Mouse (Mus musculus) natural killer cell, adult 2 months (primary cell): ENCODE measurements around the gene Igsf21.

Experiments
- DNase-seq, 2 experiments: peaks; one replicate each; pipeline ENCODE4 v3.0.0; 2022; ENCODE audit warnings: low spot score in 2 of 2

Igsf21 gene

DNA sequence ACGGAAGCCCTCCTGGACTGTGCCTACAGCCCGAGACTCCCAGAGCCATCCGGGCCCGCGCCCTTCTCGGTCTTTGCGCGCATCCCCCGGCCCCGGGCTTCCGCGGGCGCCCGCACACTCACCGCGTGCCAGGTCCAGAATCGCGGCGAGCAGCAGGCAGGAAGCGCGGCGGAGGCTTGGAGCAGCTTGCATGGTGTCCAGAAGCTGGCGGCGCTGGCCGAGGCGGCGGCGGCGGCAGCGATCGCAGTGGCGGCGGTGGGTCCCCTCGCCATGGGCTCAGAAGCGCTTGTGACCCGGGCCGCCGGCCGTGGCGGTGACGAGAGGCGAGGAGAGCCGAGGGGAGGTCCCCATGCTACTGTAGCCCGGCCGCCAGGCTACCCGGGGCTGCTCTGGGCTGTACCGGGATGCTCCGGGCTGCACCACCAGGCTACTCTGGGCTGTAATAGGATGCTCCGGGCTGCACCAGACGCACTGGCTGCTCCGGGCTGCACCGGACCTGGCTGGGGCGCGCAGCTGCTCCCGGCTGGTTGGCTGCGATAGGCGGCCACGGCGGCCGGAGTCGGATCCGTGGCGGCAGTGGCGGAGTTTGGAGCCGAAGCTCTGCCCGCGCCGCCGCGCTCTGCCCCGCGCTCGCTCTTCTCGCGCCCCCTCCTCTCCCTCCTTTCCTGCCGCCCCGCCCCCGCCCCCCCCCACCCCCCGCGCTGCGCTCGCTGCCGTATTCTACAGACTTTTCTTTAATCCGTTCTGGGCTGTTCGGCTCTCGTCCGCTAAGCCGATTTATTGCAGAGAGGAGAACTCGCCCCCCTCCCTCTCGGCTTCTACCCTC is at the start of gene Igsf21:
Igsf21 (minus strand) TSS at position 605 of the 826 bp plus-strand sequence.
- no peak for DNase-seq

DNA sequence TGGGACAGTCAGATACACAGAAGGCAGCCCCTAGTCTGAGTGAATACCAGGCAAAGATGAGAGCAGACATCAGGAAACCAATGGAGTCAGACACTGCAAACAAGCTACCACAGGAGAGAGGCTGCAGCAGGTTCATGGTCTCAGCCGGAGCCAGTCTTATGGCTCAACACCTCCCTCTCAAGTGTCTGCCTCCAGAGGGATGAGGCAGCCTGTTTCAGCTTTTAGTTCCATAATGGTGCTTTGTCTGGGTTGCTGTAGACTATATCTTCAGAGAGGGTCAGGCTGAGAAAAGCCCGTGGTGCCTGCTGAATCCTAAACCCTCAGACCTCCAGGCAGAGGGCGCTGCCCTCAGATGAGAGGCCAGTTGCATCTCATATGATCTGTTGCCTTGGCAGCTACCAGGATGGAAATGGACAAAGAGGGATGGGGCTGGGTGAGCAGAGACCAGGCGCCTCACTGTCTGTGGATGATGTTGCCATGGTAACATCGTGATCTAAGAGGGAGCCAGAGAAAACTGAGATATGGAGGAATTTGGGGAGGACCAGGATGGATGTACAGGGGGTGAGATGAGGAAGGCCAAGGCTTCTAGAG is 39.2 kb upstream of the Igsf21 start:
- no peak for DNase-seq

DNA sequence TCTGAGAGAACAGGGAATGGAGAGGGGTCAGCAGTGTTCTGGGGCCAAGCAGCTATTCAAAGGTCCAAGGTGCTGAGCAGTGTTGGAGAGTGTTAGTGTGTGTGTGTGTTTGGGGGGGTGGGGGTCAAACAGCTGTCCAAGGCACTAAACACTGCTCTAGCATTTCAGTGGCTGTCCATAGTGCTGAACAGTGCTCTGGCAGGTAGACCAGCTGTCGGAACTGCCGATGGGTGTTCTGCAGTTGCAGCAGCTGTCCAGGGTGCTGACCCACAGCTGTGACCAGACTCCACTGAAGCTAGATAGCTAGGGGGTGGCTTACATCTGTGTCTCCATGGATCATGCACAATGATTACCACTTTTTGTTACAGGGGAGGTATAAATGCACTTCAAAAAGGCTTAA is 36.8 kb upstream of the Igsf21 start:
- no peak for DNase-seq

DNA sequence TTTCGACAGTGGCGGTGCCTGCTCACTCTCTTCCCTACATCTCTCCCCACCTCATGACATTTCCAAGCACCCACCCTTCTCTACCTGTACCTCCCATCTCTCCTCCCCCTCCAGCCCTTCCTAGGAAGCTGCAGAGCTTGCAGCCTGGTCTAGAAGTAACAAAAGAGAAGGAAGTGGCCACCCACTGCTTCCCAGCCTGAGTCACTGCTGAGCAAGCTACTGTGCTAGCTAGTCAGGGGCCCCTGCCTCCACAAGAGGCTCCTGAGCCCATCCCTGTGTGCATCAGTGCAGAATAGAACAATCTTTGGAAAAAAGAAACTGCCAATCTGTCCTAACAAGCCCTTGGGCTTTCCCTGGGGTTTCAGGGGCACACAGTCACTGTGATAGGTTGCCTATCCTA is 31.7 kb upstream of the Igsf21 start:
- DNase-seq: no peak

DNA sequence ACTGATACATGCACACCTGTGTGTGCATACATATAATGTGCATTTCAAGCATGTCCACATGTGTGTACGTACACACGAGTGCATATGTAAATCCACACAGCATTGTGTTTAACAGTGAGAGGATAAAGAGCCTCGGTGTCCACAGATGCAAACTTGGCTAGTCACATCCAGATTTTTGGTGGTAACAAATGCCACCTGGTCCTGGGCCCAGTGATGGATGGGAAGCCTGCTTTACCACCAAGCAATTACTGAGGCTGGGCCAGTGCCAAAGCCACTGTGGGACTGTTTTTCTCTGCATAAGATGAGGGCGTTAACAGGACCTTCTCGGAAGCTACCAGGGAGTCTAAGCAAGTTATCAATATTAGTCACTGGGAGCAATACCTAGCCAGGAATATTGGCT is 25.3 kb upstream of the Igsf21 start:
- no peak for DNase-seq

DNA sequence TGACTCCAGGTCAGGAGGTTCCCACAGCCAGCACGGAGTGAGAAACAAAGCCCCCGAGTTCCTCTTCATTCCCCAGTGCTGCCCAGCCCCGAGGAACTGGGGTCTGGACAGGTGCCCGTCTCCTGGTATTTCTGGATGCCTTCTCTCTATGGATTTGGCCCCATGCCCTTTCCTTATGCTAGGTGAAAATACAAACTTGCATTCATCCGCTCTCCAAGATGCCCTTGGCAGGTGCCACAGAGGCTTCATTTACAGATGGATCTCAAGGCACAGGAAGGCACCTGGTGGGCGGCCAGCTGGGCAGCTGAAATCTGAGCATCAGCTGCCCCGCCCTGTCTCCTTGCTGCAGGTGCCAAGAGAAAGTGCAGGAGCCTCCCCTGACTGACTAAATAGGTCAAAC is 23.9 kb upstream of the Igsf21 start:
- DNase-seq: no peak

DNA sequence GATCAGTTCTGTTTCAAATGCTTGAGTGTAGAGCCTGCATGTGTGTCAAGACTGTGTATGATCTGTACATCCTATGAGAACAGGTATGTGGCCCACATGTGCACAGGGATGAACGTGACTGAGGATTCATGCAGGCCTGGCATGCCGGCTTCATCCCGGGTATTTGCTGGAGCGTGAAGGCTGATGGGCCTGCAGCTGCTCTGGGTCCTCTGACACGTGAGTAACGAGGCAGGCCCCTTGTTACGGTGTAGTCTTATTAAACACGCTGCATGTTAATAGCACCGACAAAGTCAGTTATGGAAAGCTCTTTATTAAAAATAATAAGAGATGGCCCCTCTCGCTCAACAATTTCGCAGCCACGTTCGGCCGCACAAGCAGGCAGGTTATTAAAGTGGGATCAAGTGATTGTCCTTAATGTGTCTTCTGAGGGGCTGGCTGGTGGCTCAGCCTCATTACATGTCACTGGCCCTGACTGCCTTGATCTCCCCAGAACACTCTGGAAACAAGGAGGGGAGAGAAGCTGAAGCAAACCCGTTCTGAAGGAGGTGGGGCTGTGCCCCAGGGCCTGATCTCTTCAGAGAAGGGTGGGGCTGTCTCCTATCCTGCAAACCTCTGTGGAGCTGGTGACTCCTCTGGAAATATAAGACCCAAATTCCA is 22.7 kb upstream of the Igsf21 start:
- DNase-seq: no peak

DNA sequence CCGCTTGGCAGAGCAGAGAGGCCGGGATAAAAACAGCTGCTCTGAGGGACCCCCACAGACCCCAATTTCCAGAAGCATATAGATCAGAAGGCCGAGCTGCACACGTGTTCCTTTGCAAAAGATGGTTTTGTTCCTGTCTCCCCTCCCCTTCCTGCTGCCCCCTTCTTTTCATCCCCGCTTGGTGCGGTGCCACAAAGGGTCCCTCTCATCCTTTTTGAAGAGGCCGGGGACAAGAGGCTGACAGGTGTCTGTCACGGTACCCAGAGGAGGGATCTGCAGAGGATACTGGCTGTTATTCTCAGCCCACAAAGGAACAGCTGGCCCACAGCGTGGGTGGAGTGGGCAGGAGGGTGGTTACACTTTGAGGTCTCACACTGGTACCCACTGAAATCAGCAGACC is 21.3 kb upstream of the Igsf21 start:
- DNase-seq: no peak

DNA sequence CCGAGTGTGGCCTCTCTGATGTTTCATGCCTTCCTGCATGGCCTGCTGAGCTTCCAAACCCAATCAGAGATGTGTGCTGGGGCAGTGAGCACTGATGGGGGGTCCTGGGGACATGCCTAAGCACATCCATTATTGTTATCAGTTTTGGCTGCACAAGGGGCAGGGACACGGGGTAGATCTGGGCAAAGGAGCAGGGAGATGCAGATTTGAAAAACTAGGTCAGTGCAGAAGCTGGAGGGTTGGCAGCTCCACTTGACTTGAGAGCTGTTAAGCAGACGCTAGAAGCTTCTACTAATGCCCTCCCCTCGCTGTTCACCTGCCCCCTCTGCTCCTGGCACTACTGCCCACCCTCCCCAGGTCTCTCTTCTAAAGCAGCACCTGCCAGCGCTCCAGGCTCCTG is 20.5 kb upstream of the Igsf21 start:
- no peak for DNase-seq

DNA sequence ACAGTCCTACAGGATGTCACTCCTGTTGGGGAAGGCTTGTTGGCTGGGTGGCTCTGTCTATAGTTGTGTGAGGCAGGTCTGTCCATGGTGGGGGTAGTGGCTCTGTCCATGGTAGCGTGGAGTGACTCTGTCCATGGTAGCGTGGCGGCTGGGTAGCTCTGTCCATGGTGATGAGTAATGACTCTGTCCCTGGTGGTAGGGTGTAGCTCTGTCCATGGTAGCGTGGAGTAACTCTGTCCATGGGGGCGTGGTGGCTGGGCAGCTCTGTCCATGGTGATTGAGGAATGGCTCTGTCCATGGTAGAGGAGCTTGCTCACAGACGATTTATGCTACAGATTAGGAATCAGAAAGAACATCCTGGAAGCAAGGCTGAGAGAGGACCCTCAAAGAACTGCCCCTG is 12.4 kb upstream of the Igsf21 start:
- DNase-seq: no peak

DNA sequence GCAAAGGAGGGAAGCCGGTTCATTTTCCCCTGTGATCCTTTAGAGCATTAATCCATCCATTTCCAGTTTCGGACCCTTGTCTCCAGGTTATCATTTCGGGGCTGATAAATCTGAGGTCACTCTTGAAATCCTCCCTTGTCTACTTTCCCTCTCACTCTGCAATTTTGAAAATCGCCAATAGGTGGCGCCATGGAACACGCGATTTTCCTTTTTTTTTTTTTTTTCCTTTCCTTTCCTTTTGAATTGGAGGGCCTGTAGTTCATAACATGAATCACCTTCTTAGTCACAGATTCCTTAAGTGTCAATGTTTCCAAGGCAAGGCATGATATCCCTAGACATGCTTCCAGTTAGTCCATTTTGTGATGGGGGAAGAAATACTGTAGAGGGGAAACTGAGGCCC is 5.8 kb upstream of the Igsf21 start:
- no peak for DNase-seq

DNA sequence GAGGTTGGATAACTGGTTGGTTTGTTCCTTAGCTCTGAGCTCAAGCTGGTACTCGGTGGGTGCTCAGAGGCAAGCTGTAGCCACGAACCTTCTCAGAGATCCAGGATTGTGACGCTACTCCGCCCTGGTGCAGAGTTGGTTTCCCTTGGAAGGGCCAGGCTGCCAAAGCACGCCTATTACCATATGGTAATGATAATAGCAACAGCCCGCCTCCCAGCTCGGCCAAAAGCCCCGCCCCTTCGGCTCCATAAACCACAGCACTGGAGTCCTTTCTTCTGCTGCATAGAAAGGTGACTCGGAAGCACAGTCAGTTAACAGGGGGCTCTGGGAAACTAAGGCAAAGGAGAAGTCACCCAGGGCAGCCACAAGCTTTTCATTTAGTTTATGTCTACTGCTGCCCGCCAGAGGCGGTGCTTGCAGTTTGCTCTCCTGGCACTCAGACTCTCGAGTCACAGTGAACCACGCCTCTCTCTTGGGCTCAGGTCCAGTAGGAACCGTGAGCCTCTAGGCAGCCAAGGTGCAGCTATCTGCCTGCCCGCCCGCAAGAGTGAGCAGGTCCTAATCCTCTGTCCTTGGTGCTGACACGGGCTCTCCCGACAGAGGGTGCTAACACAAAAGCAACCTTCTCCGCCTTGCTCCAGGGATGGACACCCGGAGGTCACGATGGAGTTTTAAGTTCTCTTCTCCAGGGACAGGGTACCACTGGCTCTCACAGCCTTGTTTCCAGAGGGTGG is 2.6 kb upstream of the Igsf21 start:
- DNase-seq: no peak

DNA sequence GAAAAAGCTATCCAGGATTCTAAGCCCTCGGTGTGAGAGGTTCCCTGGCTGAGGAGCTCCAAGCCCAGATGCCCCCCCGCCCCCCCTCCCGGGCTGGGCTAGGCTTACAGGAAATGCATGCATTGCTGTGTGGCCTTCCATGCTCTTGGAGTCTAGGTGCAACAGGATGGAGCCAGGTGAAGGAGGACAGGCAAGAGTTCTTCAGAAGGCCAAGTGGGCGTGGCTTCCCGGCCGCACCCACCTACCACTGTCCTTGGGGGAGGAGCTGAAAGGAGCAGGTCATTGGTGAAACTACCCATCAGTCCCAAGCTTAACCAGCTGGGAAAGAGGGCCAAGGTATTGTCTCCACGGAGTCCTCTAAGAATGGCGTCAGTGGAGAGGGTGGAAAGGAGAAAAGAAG is 1.8 kb upstream of the Igsf21 start:
- DNase-seq: no peak

DNA sequence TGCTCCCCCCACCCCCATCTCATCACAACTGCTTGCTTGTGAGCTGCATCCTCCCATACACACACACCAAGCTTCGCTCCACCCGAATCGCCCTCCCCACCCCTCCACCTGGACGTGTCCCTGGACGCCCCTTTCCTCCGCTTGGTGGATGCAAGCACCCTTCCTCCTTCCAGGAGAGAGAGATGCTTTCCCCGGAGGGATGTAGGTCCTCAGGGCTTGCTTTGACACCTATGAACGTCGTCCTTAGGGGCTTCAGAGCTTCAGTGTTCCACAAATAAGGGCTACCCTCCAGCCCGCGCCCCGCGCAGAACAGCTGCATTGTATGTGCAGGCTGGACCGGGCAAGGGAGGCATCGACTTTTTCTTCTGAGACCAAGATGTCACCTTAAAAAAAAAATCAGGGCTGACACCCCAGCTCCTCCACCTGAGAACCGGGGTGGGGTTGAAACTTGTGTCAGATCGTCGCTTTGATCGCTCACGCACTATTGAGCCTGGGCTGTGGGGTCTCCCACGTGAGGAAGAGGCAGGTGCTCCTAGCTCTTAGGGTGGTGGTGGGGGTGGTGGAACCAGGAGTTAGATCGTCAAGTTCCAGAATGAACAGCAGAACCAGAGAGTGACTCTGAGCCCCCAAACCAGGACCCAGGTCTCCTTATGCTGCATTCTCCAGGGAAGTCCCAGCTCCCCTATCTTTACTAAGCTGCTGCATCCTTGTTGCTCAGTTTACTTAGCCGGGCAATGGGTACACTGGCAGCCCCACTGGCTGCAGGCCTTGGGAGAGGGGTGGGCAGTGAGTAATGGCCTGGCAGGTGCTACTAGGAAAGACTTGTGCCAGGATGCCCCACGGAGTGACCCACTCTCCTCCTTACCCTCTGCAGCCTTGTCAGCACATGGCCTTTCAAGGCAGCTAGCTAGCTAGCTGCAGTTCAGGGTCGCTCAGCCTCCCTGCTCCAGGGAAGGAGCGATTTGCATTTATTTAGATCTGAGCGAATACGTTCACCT is 721 bp upstream of the Igsf21 start:
- no peak for DNase-seq

DNA sequence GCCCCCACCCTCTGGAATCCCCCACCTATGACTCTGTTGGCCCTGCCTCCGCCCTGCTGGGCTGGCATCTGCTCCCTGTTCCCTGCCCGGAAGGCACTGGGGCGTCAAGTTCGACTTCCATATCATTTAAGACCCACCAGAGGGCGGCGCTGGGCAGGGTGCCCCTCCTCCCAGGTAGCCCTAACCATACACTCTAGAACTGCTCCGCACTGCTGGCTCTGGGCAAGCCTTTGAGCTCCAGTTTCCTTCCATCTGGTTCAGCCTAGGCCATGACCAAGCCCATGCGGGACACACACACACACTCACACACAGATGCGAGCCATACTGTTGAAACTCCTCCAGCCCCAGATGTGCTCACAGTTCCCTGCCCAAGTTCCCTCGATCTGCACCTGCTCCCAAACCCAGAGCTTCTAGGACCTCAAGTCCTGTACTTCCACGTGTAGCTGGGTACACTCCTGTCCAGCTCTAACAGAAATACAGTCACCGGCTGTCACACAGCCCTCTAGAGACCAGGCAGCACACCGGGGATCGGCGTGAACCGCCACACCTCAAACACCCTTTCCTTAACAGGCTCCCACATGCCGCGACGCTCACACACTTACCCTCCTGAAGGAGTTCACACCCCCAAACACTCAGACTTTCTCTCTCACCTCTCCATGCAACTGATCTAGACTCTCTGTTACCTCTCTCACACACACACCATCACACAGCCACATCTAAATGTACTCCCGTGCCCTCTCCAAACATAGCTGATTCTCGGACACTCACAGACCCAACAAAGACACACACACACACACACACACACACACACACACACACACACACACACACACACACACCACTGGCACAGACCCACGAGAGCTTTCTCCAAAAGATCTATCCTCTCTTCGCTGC is 1.1 kb downstream of the Igsf21 start:
- no peak for DNase-seq

DNA sequence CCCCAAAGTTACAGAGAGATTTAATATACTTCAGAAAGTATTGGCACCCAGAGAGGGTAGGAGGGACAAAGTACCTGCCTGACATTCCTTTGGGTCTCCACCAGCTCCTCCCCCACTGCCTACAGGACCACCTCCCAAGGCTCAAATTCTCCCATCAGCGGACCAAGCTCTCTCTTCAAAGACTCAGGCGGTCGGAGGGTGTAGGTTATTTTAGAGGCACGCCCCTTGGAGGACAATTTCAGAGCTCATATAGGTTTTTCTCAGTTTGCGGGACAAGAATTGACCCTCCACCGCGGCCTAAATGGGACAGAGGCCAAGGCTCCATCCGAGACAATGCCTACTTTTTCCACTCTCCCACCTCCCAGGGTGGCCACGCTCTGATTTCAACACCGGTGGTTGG is 1.7 kb downstream of the Igsf21 start:
- DNase-seq: no peak

DNA sequence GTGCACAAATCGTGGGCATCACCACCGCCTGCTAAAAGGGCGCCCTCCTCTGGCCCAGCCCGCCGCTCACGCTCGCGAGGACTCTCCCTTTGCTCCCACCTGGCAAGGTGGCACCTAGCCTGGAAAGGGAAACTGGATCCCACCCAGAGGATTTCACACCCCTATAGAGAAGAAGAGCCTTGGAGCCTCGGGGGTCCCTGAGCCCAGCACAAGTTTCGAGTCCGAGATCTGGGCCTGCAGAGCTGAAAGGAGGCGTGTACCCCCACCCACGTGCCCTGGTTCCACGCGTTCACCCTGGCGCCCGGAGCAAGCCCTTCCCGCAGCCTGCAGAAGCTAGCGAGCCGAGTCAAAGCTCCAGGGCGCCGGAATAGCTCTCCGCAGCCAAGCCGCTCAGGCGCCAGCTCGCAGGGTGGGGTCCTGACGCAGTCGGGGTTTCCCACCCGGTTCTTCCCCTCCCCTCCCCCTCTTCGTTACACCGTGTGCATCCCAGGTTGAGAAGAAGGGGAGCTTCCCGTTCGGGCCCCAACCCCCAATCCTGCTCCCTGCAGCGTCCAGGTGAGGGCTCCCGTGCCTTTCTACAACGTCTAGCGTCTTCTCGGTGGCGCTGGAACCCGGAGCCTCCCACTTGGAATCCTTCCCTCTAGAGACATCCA is 2.3 kb downstream of the Igsf21 start:
- no peak for DNase-seq

DNA sequence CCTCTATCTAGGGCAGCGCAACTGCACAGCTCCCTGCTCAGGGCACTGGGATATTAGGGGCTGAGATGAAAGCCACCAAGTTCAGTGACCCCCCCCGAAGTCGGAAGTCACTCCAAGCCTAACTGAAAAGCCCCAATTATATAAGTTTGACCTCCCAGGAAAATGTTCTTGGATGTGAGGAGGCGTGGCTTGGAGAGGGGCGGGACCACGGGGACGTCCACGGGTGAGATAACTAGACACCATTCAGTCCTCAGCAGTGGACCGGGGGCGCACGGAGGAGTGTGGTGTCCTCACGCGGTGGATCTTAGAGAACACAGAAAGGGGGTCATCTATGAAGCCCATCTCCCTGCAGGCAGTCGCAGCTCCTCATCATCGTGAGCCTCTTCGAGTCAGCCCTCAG is 3.4 kb downstream of the Igsf21 start:
- no peak for DNase-seq

DNA sequence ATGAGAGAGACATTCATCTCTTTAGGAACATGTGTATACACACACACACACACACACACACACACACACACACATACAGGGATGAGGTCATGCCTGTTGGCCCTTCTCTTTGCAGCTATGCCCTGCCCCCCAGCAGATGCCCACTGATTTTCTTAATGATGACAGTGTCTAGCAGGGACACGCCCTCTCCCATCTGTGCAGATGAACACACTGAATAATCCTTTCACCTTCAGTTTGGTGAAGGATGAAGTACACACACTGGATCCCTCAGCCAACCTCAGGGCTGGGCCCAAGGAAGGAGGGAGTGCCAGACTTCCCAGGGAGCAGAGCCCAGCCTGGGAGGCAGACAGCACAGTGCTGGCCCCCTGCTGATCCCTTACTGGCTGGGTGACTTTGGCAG is 4.3 kb downstream of the Igsf21 start:
- no peak for DNase-seq

DNA sequence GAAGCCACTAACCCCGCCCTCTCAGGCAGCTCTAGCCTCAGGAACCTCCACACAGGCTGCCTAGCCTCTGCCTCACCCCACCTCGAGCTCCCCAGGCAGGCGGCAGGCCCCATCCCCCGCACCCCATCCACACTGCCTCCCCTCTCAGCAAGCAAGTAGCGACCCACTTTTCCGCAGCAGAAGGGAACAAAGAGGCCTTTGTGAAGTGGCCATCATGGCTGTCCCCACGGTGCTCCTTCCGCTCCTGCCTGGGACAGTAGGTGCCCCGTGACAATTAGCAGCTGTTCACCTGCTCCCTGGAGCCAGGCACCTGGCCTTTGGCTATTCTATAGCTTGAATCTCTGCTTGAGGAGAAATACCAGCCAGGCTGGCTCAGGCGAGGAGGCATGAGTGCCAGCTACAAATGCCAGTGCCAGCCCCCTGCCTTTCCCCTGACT is 9.3 kb downstream of the Igsf21 start:
- no peak for DNase-seq
